Mouse (Mus musculus) kidney, embryonic 15.5 days (tissue): ENCODE measurements around the gene Ccdc169. TPM values are rescaled to one million over a fixed set of nuclear protein-coding genes. Genes with fewer than 3 reads are reported as not detected.
A peak's percentile ranks its signal among the peaks of the same experiment; 100 is the strongest.
"Not testable (repeated sequence)": the region's sequence is repeated elsewhere in the genome, so short reads cannot be mapped to it uniquely, and the experiment has no call there.

Source experiments
- ATAC-seq: fragments of 200-750 bp; cut with Nextera tagmentation; replicated peaks from 2 replicates; pipeline ENCODE4 v1.8.0; 2017; ENCODE audit warnings: moderate TSS enrichment; ENCODE audit not compliant: low FRiP score
- H3K27ac ChIP-seq: fragments of 300-500 bp; sonication (generic); 2 replicates; pipeline ENCODE4 v1.5.1; 2015; ENCODE audit warnings: mild to moderate bottlenecking, inconsistent platforms
- H3K27me3 ChIP-seq: fragments of 300-500 bp; sonication (generic); 2 replicates; pipeline ENCODE4 v1.6.1; 2015; ENCODE audit warnings: inconsistent platforms
- H3K36me3 ChIP-seq: fragments of 300-500 bp; sonication (generic); 2 replicates; pipeline ENCODE4 v1.6.1; 2015; ENCODE audit warnings: inconsistent platforms
- H3K4me1 ChIP-seq: fragments of 300-500 bp; sonication (generic); 2 replicates; pipeline ENCODE4 v1.6.1; 2015; ENCODE audit warnings: inconsistent platforms
- H3K4me2 ChIP-seq: fragments of 300-500 bp; sonication (generic); 2 replicates; pipeline ENCODE4 v1.6.1; 2015; ENCODE audit warnings: moderate library complexity, mild to moderate bottlenecking, inconsistent platforms
- H3K4me3 ChIP-seq: fragments of 300-500 bp; sonication (generic); replicated peaks from 2 replicates; pipeline ENCODE4 v1.5.1; 2015; ENCODE audit warnings: mild to moderate bottlenecking, inconsistent platforms
- H3K9ac ChIP-seq: fragments of 300-500 bp; sonication (generic); 2 replicates; pipeline ENCODE4 v1.6.1; 2015; ENCODE audit warnings: mild to moderate bottlenecking, inconsistent platforms
- H3K9me3 ChIP-seq: fragments of 300-500 bp; sonication (generic); replicated peaks from 2 replicates; pipeline ENCODE4 v1.6.1; 2016; ENCODE audit warnings: inconsistent platforms
- WGBS: fragments of 180-500 bp; shearing (Covaris S2); methylation state at CpG from one replicate; pipeline ENCODE4 v1.1.7; 2015; ENCODE audit warnings: mixed read lengths; 5-methylcytosine and 5-hydroxymethylcytosine counted together
- polyA plus RNA-seq: library from polyadenylated mRNA; unstranded; fragments of >200 nt; fragmentation: Nextera tagmentation; extraction: Ambion mirVana; gene quantifications from 2 replicates; pipeline ENCODE4 v1.2.1, GENCODE M21; 2015

The Ccdc169 gene
- polyA plus RNA-seq, 1 experiment from 2014 or later: 0.05 TPM

DNA sequence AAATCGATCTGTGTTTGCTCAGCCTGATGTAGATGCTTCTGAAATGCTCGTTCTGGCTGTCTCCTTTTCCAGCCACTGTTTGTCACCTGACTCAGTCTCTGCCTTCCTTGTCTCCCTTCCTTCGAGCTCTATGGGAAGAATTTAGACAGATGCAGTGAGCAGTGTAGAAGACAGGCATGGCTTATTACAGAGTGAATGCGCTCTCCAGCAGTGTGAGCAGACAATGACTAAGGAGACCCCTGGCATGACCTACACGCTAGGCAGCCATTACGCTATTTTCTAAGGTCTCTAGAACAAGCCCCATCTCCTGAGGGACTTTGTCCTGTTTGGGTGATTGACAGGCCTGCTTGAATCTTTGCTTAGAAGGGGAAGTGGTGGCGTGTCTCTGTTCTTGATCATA, 24.0 kb downstream of the Ccdc169 start:
- H3K27me3 ChIP-seq: no peaks in the 10 kb centered on the region
- 0 out of 2 replicates have a peak, but pooled peaks have one; percentile 54 for ATAC-seq
- WGBS: 61% methylated on average over 7 of the region's 7 CpGs

DNA sequence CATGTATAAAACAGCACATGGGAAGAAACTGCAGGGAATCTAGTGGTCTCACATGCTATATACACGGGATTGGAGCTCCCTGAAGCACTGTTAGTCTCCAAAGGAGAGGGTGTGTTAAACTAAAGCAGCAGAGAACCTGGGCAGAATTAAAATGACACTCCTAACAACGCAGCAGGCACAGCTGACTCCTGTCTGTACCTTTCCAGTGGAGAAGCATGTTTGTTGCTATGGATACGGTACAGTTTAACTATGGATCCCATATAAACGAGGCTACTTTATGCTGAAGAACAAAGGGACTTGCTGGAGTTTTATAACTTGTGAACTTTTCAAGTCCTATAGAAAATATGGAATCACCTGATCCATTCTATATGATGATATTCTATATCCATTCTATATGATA, 26.4 kb downstream of the Ccdc169 start:
- Histone ChIP-seq H3K27ac (no peak overlapping the region), H3K9me3 (no peaks in the 10 kb centered on the region), H3K36me3 (no peaks in the 10 kb centered on the region), H3K4me1 (0 out of 2 replicates have a peak, but pooled peaks cover 3% of the 10 kb centered on the region), H3K27me3 (no peaks in the 10 kb centered on the region), H3K4me2 (no peak overlapping the region), H3K4me3 (no peak overlapping the region), H3K9ac (no peak overlapping the region)
- 67% methylated on average over 4 of the region's 4 CpGs for WGBS
- ATAC-seq: no peak

More for the DNA sequence above, 24.0 kb downstream of the Ccdc169 start:
- no peaks in the 10 kb centered on the region for H3K36me3 ChIP-seq
- no peak overlapping the region for H3K4me3 ChIP-seq
- H3K27ac ChIP-seq: no peak overlapping the region
- H3K9ac ChIP-seq: no peak overlapping the region
- no peak overlapping the region for H3K4me2 ChIP-seq
- H3K9me3 ChIP-seq: no peaks in the 10 kb centered on the region
- 0 out of 2 replicates have a peak, but pooled peaks cover 3% of the 10 kb centered on the region for H3K4me1 ChIP-seq

DNA sequence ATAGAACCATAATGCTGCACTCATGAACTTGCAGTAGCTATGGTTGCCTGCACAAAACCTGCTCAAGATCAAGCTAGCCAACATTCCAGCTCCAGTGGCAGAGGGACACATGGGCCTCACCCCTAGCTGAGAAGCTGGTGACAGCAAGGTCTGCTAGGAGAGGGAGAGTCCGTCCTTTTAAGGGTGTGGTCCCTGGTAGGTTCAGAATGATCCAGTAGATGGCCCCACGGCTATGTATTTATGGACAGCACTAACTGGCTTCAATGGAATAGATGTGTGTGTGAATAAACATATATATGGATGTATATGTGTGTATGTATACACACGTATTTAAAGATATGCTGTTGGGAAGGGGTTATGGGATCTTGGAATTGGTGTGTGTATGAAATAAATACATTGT, 35.3 kb downstream of the Ccdc169 start:
- Histone ChIP-seq H3K9ac (no peak overlapping the region), H3K27ac (no peak overlapping the region), H3K9me3 (no peaks in the 10 kb centered on the region), H3K27me3 (no peaks in the 10 kb centered on the region), H3K4me2 (no peak overlapping the region), H3K36me3 (no peaks in the 10 kb centered on the region), H3K4me1 (no peaks in the 10 kb centered on the region), H3K4me3 (no peak overlapping the region)
- 71% methylated on average over 3 of the region's 3 CpGs for WGBS
- 0 out of 2 replicates have a peak, but pooled peaks have one; percentile 29 for ATAC-seq

DNA sequence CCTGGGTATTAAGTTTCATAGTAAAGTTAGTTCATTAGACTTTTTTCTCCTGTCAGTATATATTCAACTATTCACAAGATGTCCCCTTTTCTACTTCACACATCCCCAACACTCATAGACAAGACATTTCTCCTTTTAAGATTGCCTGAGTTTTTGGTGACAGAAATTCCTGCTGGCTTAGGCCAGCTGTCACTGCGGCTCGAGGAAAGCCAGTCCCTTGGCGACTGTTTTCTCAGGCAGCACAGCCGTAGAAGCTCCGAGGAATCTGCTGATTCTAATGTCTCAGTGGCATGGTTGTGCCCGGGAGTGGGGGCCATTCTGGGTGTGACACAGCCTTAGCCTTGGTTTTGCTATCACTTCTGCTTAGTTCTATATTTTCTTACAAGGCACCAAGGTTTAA, 40.1 kb downstream of the Ccdc169 start:
- Histone ChIP-seq H3K27me3 (no peaks in the 10 kb centered on the region), H3K4me1 (no peaks in the 10 kb centered on the region), H3K4me2 (no peak overlapping the region), H3K9ac (no peak overlapping the region), H3K4me3 (no peak overlapping the region), H3K9me3 (no peaks in the 10 kb centered on the region), H3K36me3 (no peaks in the 10 kb centered on the region), H3K27ac (no peak overlapping the region)
- ATAC-seq: no peak
- 55% methylated on average over 6 of the region's 6 CpGs for WGBS

DNA sequence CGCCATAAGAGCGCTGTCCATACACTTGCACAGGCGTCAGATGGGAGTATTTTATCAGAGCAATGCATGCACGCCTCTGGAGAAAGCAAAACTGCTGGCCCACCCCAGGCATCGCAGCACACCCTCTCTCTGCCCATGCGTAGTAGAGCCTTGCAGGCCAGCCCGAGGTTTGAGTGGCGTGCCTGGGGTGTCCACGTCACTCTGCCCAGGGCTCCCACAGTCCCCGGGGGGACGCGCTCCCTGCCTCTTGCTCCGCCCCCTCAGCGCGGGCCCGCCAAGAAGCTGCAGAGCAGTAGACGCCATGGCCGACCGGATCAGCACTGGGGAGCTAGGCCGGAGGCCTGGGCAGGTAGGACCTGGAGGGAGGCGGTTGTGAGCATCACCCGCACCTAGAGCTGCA, 44.6 kb downstream of the Ccdc169 start, which contains the start of gene Sohlh2:
TSS of gene Sohlh2 (plus strand) at position 263 of the 400 bp plus-strand sequence.
- no peaks in the 10 kb centered on the region for H3K9me3 ChIP-seq
- WGBS: 97% methylated on average over 22 of the region's 22 CpGs

DNA sequence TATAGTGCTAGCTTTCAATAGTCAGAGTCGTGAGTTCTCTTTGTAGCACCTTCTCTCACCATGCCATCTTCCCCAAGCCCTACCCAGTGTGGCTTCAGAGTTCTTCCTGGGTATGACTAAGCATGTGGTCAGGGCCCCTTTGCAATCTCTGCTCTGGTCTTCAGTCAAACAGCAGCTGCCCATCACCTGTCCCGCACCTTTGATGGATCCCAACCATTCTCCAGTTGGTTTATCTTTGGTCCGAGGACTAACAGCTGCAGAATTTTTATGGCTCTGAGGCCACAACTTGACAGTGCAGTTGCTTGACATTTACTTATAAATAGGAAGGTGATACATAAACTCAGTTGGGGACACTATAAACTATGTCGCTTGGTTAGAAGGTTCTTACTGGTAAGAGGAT, 54.5 kb downstream of the Ccdc169 start:
- no peak for ATAC-seq
- H3K27me3 ChIP-seq: no peaks in the 10 kb centered on the region
- H3K9me3 ChIP-seq: no peaks in the 10 kb centered on the region
- WGBS: 70% methylated on average over 4 of the region's 4 CpGs
- no peaks in the 10 kb centered on the region for H3K36me3 ChIP-seq
- no peaks in the 10 kb centered on the region for H3K4me1 ChIP-seq
- no peak overlapping the region for H3K9ac ChIP-seq
- H3K4me2 ChIP-seq: no peak overlapping the region
- no peak overlapping the region for H3K4me3 ChIP-seq
- no peak overlapping the region for H3K27ac ChIP-seq

More for the DNA sequence above, 44.6 kb downstream of the Ccdc169 start, which contains the start of gene Sohlh2:
- no peaks in the 10 kb centered on the region for H3K27me3 ChIP-seq
- H3K36me3 ChIP-seq: no peaks in the 10 kb centered on the region
- H3K4me3 ChIP-seq: no peak within 1 kb of the TSS
- H3K4me2 ChIP-seq: no peak within 1 kb of the TSS
- no peak for ATAC-seq
- H3K4me1 ChIP-seq: no peaks in the 10 kb centered on the region
- no peak within 1 kb of the TSS for H3K27ac ChIP-seq
- H3K9ac ChIP-seq: no peak within 1 kb of the TSS

DNA sequence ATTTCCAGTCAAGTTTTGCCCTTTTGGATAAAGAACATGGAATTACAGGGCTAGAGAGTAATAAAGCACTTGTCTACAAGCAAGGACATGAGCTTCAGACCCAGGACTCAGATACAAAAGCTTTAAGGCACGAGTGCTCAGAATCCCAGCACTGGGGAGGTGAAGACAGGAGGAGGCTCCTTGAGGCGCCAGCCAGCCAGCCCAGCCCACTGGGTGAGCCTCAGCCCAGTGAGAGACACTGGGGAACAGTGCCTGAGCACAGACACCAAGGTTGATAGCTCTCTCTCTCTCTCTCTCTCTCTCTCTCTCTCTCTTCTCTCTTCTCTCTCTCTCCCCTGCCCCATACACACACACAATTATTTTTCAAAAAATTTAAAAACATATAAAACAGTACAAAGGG, 56.2 kb downstream of the Ccdc169 start:
- Histone ChIP-seq H3K4me3 (no peak overlapping the region), H3K4me1 (no peaks in the 10 kb centered on the region), H3K36me3 (no peaks in the 10 kb centered on the region), H3K27me3 (no peaks in the 10 kb centered on the region), H3K27ac (no peak overlapping the region), H3K9me3 (no peaks in the 10 kb centered on the region), H3K9ac (no peak overlapping the region), H3K4me2 (no peak overlapping the region)
- no peak for ATAC-seq
- WGBS: 61% methylated on average over 2 of the region's 2 CpGs

DNA sequence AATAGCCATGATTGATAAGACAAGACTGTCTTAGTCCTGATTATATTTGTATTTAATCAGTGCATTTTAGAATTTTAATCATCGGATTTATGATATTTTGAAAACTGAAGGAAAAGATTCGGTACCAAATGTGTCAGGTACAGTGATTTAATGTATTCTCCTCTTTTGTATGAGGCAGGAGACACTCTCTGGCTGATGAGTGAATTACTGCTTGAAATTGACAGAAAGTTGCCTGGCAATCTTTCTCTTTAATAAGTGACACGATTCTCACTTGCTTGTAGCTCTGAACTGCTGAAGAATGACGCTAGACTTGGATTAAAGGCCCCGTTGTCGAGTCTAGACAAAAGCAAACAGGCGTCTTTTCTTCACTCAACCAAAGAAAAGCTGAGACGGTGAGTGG, 57.7 kb downstream of the Ccdc169 start:
- no peaks in the 10 kb centered on the region for H3K27me3 ChIP-seq
- H3K4me2 ChIP-seq: no peak overlapping the region
- H3K4me1 ChIP-seq: no peaks in the 10 kb centered on the region
- no peak overlapping the region for H3K27ac ChIP-seq
- H3K36me3 ChIP-seq: no peaks in the 10 kb centered on the region
- no peak for ATAC-seq
- H3K4me3 ChIP-seq: no peak overlapping the region
- H3K9me3 ChIP-seq: no peaks in the 10 kb centered on the region
- WGBS: 80% methylated on average over 8 of the region's 8 CpGs
- no peak overlapping the region for H3K9ac ChIP-seq

DNA sequence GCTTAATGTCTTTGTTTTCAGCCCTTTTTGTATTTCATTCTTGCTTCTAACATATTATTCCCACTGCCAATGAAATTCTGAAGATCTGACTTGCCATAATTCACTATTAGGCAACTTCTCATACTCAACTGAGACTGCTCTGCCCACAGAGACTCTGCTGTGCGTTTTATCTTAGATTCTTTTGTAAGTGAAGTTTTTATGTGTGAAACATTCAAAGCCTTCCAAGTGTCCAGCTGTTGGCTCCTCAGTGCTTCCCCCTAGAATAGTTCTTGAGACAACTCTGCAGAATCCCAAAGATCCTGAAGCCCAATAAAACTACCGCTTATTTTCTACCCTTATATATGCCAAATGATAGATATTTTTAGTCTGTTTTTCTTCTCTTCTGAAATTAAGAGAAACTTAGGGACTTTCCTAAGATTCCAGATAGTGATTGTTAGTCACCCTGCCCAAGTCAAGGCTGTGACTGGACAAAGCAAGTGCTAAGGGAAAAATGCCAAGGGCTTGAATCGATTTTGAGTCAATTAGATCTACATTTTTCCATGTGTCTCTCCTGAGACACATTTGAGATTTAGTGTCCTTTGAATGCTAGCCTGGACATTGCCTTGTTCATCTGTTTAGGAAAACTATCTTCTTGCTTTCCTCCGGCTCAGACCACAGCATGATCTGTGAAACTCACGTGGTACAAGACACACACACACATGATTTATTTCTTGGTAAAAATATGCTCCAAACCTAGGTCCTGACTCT, 58.6 kb downstream of the Ccdc169 start:
- Histone ChIP-seq H3K4me1 (no peaks in the 10 kb centered on the region), H3K9me3 (no peaks in the 10 kb centered on the region), H3K9ac (no peak overlapping the region), H3K4me3 (no peak overlapping the region), H3K36me3 (no peaks in the 10 kb centered on the region), H3K27me3 (no peaks in the 10 kb centered on the region), H3K4me2 (no peak overlapping the region), H3K27ac (no peak overlapping the region)
- 62% methylated on average over 5 of the region's 5 CpGs for WGBS
- no peak for ATAC-seq

DNA sequence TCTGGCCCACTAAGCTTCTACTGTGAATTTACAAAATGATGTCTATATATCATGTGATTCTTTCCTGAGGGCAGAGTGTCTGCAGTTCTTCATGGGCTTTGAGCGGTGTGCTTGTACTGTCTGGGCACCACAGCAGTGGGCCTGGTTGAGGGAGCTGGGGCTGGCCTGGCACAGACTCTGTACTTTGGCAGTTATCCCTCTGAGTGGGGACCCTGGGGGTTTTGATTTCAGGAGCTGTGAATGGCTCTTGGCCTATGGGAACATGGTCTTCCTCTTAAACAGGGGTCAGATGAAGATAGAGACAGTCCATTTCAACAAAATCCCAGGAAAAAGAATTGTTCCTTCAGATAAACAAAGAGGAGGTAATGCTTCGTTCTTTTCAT, 59.2 kb downstream of the Ccdc169 start:
- Histone ChIP-seq H3K4me3 (no peak overlapping the region), H3K9ac (no peak overlapping the region), H3K36me3 (no peaks in the 10 kb centered on the region), H3K9me3 (no peaks in the 10 kb centered on the region), H3K4me2 (no peak overlapping the region), H3K4me1 (no peaks in the 10 kb centered on the region), H3K27ac (no peak overlapping the region), H3K27me3 (no peaks in the 10 kb centered on the region)
- WGBS: 83% methylated on average over 2 of the region's 2 CpGs
- no peak for ATAC-seq

DNA sequence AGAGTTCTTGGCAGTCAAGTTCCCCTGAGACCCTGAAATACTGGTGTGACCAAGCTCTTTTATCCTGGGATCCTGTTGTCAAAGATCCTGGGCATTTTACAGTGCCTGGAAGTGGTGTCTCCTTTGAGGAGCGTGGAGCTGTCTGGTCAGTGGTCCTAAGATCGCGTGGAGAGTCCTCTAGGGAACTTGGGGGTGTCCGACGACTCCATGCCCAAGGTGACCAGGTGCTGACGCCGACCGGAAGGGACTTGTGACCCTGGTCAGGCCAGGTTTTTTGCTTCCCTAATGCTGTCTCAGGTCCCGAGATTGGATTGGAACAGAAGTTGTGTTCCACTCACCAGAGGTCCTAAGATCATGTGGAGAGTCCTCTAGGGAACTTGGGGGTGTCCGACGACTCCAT, 66.5 kb downstream of the Ccdc169 start:
- not testable (repeated sequence) for ATAC-seq, H3K4me2 ChIP-seq, H3K36me3 ChIP-seq, H3K9ac ChIP-seq, H3K27ac ChIP-seq, H3K4me1 ChIP-seq, H3K4me3 ChIP-seq, H3K27me3 ChIP-seq, H3K9me3 ChIP-seq
- 96% methylated on average over 11 of the region's 11 CpGs for WGBS

DNA sequence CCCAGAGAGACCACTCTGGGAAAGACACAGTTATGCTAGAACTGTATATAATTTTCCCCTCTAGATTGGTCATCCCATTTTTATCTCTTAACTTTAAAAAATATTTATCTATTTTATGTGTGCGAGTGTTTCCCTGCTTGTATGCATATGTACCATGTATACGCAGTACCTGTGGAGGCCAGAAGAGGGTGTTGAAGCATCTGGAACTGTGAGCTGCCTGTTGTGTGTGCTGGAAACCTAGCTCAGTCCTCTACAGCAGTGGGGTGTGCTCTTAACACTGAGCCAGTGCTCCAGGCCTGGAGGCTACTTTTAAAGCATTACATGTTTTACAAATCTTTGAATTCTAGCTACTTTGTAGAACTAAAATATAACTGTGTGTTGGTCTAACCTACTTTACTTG, 69.3 kb downstream of the Ccdc169 start:
- Histone ChIP-seq H3K9me3 (no peaks in the 10 kb centered on the region), H3K9ac (no peak overlapping the region), H3K36me3 (no peaks in the 10 kb centered on the region), H3K27ac (no peak overlapping the region), H3K27me3 (no peaks in the 10 kb centered on the region), H3K4me2 (no peak overlapping the region), H3K4me3 (no peak overlapping the region), H3K4me1 (no peaks in the 10 kb centered on the region)
- WGBS: 97% methylated on average over 2 of the region's 2 CpGs
- no peak for ATAC-seq

DNA sequence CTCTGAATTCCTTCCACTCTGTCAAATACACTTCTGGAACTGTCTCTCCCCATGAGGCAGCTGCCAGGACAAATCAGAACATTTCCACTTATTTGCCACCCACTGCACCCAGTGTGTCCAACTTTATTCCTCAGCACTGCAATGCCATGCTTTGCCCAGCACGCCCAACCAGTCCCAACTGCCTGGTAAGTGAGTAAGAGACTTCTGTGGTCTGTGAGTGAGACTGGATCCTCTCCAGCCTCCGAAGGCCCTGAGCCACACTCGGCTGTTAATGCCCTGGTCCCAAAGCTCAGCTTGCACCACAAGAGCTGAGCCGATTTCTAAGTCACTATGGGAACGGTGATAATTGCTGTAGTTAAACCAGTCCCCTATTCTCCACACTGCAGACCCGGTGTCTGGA, 70.5 kb downstream of the Ccdc169 start:
- Histone ChIP-seq H3K4me3 (no peak overlapping the region), H3K36me3 (no peaks in the 10 kb centered on the region), H3K9ac (no peak overlapping the region), H3K4me1 (no peaks in the 10 kb centered on the region), H3K27me3 (no peaks in the 10 kb centered on the region), H3K4me2 (no peak overlapping the region), H3K27ac (no peak overlapping the region), H3K9me3 (no peaks in the 10 kb centered on the region)
- 51% methylated on average over 6 of the region's 6 CpGs for WGBS
- ATAC-seq: no peak
